Mouse (Mus musculus): ENCODE data around the gene Iqgap1. TPM values are rescaled to one million over a fixed set of nuclear protein-coding genes. Genes with fewer than 3 reads are reported as not detected.
"Not testable (repeated sequence)": the region's sequence is repeated elsewhere in the genome, so short reads cannot be mapped to it uniquely, and the experiment has no call there.

Gene Iqgap1
- total and polyA plus RNA-seq, 3 experiments: 33.5 to 35.8 (median 34.8) TPM

DNA sequence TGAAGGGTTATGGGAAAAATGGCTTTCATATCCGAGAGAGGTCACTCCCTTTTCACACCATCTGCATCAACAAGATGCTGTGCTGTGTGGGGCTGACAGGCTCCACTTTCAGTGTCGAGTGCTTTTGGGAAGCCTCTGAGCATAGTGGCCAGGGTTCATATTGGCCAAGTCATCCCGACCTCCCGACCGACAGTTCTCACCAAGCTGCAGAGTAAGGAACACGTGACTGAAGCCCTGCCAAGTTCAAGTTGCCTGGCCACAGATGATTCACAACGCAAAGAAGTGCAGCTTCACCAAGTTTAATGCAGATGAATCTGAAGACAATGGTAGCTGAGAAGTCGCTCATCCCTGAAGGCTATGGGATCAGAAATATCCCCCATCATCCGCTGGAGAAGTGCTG, 12.0 kb upstream of the Iqgap1 start:
- Histone ChIP-seq H3K27me3 (ENCODE audit: control insufficient read depth, insufficient read depth, low read length) (no peaks in the 10 kb centered on the region), H3K4me3 (no peak overlapping the region), H3K27ac (no peak overlapping the region), H3K9ac (ENCODE audit: low read depth, low read length) (no peak overlapping the region), H3K36me3 (ENCODE audit: control insufficient read depth, insufficient read depth, low read length) (no peaks in the 10 kb centered on the region), H3K4me1 (ENCODE audit: control insufficient read depth, insufficient read depth, low read length) (peaks cover 3% of the 10 kb centered on the region; the same call in 1 of the 2 replicates), H3K79me2 (replicated peaks; ENCODE audit: control insufficient read depth, insufficient read depth, low read length) (no peaks in the 10 kb centered on the region)
- WGBS: 42% methylated on average over 9 of the region's 9 CpGs
- intact Hi-C loops (cut with DNase I): no loop called here
- DNase-seq: peak in 1 of 2 experiments; percentile 39
- TF ChIP-seq POLR2A (IDR thresholded peaks at IDR 0.05; ENCODE audit: insufficient read depth, low read depth, low read length) (no peak), EP300 (IDR thresholded peaks at IDR 0.05; ENCODE audit: insufficient read depth, low read depth, low read length) (no peak), CTCF (IDR thresholded peaks at IDR 0.05) (no peak)

- TF ChIP-seq EP300 (IDR thresholded peaks at IDR 0.05; ENCODE audit: insufficient read depth, low read depth, low read length) (no peak), CTCF (IDR thresholded peaks at IDR 0.05) (no peak), POLR2A (IDR thresholded peaks at IDR 0.05; ENCODE audit: insufficient read depth, low read depth, low read length) (no peak)
- no peak for DNase-seq
- no peak overlapping the region for H3K27ac ChIP-seq
- no peak overlapping the region for H3K9ac ChIP-seq (ENCODE audit: low read depth, low read length)
- peaks cover 3% of the 10 kb centered on the region; the same call in 1 of the 2 replicates for H3K4me1 ChIP-seq (ENCODE audit: control insufficient read depth, insufficient read depth, low read length)
- no peaks in the 10 kb centered on the region for H3K36me3 ChIP-seq (ENCODE audit: control insufficient read depth, insufficient read depth, low read length)
- H3K4me3 ChIP-seq: no peak overlapping the region
- intact Hi-C loops (cut with DNase I): no loop called here
- no peaks in the 10 kb centered on the region for H3K27me3 ChIP-seq (ENCODE audit: control insufficient read depth, insufficient read depth, low read length)
- 70% methylated on average over 4 of the region's 4 CpGs for WGBS
- H3K79me2 ChIP-seq (replicated peaks; ENCODE audit: control insufficient read depth, insufficient read depth, low read length): no peaks in the 10 kb centered on the region
Observed at GRCm38 (mm10) chr7:80835984-80836652, 10.3 kb upstream of the Iqgap1 start.

DNA sequence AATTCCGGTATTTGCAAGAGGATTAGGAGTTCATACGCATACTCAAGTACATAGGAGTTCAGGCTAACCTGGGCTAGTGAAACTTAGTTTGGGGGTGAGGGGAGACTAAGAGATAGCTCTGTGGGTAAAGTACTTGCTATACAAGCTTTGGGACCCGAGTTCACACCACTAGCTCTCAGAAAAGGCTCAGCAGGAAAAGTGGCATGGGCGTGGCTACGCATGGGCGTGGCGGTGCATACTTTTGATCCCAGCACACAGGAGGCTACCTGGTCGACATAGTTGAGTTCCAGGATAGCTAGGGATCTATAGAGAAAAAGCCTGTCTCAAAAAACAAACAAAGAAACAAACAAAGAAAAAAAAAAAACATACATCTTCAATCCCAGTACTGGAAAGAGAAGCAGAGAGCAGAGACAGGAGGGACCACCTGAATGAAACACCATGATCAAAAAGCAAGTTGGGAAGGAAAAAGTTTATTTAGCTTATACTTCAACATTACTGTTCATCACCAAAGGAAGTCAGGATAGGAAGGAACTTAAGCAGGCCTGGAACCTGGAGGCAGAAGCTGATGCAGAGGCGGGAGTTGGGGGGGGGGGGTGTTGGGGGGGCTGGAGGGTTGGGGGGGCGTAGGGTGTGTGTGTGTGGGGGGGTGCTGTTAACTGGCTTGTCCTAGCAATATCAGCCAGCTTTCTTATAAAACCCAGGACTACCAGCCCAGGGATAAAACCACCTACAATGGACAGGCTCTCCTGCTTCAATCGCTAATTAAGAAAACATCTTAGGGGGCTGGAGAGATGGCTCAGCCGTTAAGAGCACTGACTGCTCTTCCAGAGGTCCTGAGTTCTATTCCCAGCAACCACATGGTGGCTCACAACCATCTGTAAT, 8.1 kb upstream of the Iqgap1 start:
- WGBS: 41% methylated on average over 12 of the region's 12 CpGs
- DNase-seq: no peak
- Histone ChIP-seq H3K4me1 (ENCODE audit: control insufficient read depth, insufficient read depth, low read length) (peaks cover 3% of the 10 kb centered on the region; the same call in 1 of the 2 replicates), H3K27ac (no peak overlapping the region), H3K9ac (ENCODE audit: low read depth, low read length) (no peak overlapping the region), H3K4me3 (no peak overlapping the region), H3K27me3 (ENCODE audit: control insufficient read depth, insufficient read depth, low read length) (no peaks in the 10 kb centered on the region), H3K79me2 (replicated peaks; ENCODE audit: control insufficient read depth, insufficient read depth, low read length) (no peaks in the 10 kb centered on the region), H3K36me3 (ENCODE audit: control insufficient read depth, insufficient read depth, low read length) (no peaks in the 10 kb centered on the region)
- TF ChIP-seq CTCF (IDR thresholded peaks at IDR 0.05) (no peak), POLR2A (IDR thresholded peaks at IDR 0.05; ENCODE audit: insufficient read depth, low read depth, low read length) (no peak), EP300 (IDR thresholded peaks at IDR 0.05; ENCODE audit: insufficient read depth, low read depth, low read length) (no peak)
- intact Hi-C loops (cut with DNase I): loop anchor here (2.0 kb wide), 1 partner anchor 29 kb away; no protein-coding TSS in a partner anchor

DNA sequence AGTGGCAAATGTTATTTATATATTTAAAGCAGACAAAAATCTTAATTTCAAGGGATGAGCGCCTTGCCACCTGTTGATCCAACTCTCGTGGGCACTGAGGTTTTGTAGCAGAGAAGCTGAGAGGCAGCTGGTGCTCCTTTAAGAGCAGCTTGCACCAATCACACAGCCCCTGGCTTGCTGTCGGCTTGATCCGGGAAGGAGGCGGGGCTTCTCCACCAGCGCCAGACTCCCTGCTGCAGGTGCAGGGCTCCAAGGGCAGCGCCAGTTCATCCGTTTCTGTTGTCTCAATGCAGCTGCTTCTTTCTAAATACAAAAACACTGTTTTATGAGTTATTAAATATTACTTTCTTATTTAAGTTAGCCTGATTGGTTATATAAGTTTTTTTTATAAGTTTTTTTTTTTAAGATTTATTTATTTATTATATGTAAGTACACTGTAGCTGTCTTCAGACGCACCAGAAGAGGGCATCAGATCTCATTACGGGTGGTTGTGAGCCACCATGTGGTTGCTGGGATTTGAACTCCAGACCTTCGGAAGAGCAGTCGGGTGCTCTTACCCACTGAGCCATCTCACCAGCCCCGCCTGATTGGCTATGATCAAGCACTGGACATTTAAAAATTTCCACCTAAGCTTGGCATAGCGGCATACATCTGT, 7.3 kb upstream of the Iqgap1 start:
- not testable (repeated sequence) for H3K4me3 ChIP-seq; H3K36me3 ChIP-seq (ENCODE audit: control insufficient read depth, insufficient read depth, low read length); H3K27ac ChIP-seq; H3K79me2 ChIP-seq (replicated peaks; ENCODE audit: control insufficient read depth, insufficient read depth, low read length); H3K9ac ChIP-seq (ENCODE audit: low read depth, low read length); H3K4me1 ChIP-seq (ENCODE audit: control insufficient read depth, insufficient read depth, low read length); H3K27me3 ChIP-seq (ENCODE audit: control insufficient read depth, insufficient read depth, low read length)
- WGBS: 28% methylated on average over 14 of the region's 14 CpGs
- DNase-seq: peak; percentile 55 to 67
- TF ChIP-seq CTCF (IDR thresholded peaks at IDR 0.05): peak; percentile 16; the same call in 1 of the 2 replicates
- intact Hi-C loops (cut with DNase I): loop anchor here (2.0 kb wide), 1 partner anchor 28 kb away; no protein-coding TSS in a partner anchor

GRCm38 (mm10) chr7:80832191-80832590, 6.4 kb upstream of the Iqgap1 start:
- peak; percentile 54 to 74 for DNase-seq
- no peak overlapping the region for H3K4me3 ChIP-seq
- H3K36me3 ChIP-seq (ENCODE audit: control insufficient read depth, insufficient read depth, low read length): no peaks in the 10 kb centered on the region
- no peak for TF ChIP-seq POLR2A (IDR thresholded peaks at IDR 0.05; ENCODE audit: insufficient read depth, low read depth, low read length)
- TF ChIP-seq CTCF (IDR thresholded peaks at IDR 0.05): no peak
- no peak for TF ChIP-seq EP300 (IDR thresholded peaks at IDR 0.05; ENCODE audit: insufficient read depth, low read depth, low read length)
- no peak overlapping the region for H3K27ac ChIP-seq
- no peak overlapping the region for H3K9ac ChIP-seq (ENCODE audit: low read depth, low read length)
- WGBS: 26% methylated on average over 4 of the region's 4 CpGs
- H3K79me2 ChIP-seq (replicated peaks; ENCODE audit: control insufficient read depth, insufficient read depth, low read length): no peaks in the 10 kb centered on the region
- H3K27me3 ChIP-seq (ENCODE audit: control insufficient read depth, insufficient read depth, low read length): no peaks in the 10 kb centered on the region
- peaks cover 3% of the 10 kb centered on the region for H3K4me1 ChIP-seq (ENCODE audit: control insufficient read depth, insufficient read depth, low read length)
- intact Hi-C loops (cut with DNase I): loop anchor here (2.0 kb wide), 1 partner anchor 27 kb away; no protein-coding TSS in a partner anchor
